Mouse (Mus musculus): ENCODE measurements around the gene Gpr171.
"Not testable (repeated sequence)": the region's sequence is repeated elsewhere in the genome, so short reads cannot be mapped to it uniquely, and the experiment has no call there.

The Gpr171 gene

DNA sequence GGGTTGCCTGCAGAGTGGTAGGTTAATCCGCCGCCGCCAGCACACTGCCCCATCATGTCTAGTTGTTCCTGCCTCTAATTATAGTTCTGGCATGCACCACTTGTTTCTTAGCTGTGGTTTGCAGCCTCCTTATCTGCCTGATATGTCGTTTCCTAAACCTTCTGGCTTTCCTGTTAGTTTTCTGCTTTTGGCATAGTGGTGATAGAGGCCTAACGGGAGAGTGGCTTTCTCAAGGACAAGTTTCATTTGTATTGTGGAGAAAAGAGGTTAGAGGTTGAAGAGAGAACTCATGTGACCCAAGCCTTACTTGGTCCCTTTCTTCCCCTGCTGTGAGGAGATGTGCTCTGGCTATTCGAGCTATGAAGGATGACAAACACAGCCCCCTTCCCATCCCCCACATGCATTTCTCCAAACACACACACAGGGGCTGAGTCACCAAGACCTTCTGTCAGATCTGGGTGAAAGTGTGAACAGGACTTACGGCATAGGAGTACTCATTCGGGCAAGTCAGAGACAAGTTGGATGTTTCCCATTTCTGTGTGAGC is 12.4 kb upstream of the Gpr171 start:
- in situ Hi-C loops (cut with MboI, MseI) = no loop called here

GRCm38 (mm10) chr3:59113291-59113690 is 11.7 kb upstream of the Gpr171 start:
- in situ Hi-C loops (cut with MboI, MseI) = not testable (repeated sequence)

DNA sequence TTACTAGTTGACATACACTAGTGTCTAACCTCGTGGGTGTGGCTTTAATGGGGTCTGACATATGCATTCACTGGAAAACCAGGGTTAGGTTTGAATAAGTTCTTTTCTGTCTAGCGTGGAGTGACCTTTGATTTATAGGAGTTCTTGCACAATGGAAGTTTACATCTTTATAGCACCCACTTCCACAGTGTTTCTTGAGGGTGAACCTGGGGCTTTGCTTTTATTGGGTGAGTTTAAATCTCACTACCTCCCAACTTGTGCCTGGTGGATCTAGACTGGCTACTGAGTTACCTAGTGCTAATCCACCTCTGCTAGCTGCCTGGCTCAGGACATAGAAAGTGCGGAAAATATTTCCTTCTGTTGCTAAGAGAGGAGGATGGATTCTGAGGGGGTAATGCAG is 10.3 kb upstream of the Gpr171 start:
- in situ Hi-C loops (cut with MboI, MseI) = no loop called here

GRCm38 (mm10) chr3:59109834-59110233 is 8.2 kb upstream of the Gpr171 start:
- in situ Hi-C loops (cut with MboI, MseI) = not testable (repeated sequence)

DNA sequence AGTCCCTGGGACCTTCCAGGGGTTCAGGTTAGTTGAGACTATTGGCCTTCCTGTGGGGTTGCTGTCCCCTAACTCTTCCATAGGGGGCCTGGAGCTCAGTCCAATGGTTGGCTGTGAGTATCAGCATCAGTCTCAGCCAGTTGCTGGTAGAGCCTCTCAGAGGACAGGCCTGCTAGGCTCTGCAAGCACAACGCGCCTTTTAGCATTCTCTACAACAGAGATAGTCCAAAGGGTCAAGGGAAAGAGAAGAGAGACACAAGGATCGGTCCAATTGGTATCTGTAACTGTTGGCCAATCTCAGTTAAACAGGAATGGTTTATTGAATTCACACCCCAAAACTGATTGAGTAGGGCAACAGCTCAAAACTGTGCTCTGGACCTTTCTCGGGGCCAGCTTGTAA is 5.8 kb upstream of the Gpr171 start:
- in situ Hi-C loops (cut with MboI, MseI) = no loop called here

GRCm38 (mm10) chr3:59104462-59104861 is 2.8 kb upstream of the Gpr171 start:
- in situ Hi-C loops (cut with MboI, MseI) = no loop called here

GRCm38 (mm10) chr3:59102146-59102545 is 525 bp upstream of the Gpr171 start:
- in situ Hi-C loops (cut with MboI, MseI) = no loop called here

GRCm38 (mm10) chr3:59098540-59098939 is 3.1 kb downstream of the Gpr171 start:
- in situ Hi-C loops (cut with MboI, MseI) = loop anchor here (25.0 kb wide), 2 partner anchors 1014 to 1389 kb away; no protein-coding TSS in a partner anchor

DNA sequence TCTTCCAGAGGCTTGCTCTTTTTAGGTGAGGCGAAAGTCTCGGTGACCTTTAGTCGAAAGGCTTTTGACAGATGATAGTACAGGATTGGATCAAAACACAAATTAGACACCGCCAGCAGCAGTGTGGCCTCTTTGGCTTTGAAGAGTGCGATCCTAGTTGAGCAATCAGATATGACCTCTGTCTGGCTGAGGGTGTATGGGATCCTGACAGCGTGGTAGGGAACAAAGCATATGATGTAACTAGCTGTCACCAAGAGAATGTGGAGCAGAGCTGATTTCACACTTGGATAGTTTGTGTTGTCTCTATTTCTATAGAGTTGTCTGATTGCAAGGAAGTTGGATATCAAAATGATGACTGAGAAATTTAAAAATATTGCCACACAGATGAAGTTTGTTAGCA is 4.2 kb downstream of the Gpr171 start:
- in situ Hi-C loops (cut with MboI, MseI) = loop anchor here (25.0 kb wide), 2 partner anchors 1015 to 1390 kb away; no protein-coding TSS in a partner anchor

DNA sequence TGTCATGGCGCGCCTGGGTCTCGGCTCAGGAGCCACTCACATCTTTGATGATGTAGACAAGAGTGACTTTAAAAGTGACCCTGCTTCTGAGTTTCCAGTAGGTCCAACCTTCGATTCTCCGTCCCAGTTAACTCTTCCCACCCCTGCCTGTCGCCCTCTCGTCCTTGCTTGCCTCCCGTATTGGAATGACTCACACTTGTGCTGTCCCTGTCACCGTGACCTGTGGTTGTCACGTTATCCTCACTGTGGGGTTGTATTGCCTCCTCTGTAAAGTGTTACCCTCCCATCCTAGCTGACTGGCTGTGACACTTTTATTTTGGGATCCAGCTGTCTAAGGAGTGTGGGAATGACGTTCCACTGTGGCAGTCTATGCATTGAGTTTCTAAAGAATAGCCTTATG is 8.9 kb downstream of the Gpr171 start:
- in situ Hi-C loops (cut with MboI, MseI) = loop anchor here (25.0 kb wide), 2 partner anchors 1020 to 1395 kb away; no protein-coding TSS in a partner anchor

GRCm38 (mm10) chr3:59080919-59081318 is 20.7 kb downstream of the Gpr171 start:
- in situ Hi-C loops (cut with MboI, MseI) = loop anchor here (5.0 to 25.0 kb wide), 3 partner anchors 126 to 1406 kb away; no protein-coding TSS in a partner anchor

- in situ Hi-C loops (cut with MboI, MseI) = loop anchor here (5.0 to 25.0 kb wide), 3 partner anchors 127 to 1407 kb away; no protein-coding TSS in a partner anchor
Observed at GRCm38 (mm10) chr3:59080293-59080916, 21.2 kb downstream of the Gpr171 start.

DNA sequence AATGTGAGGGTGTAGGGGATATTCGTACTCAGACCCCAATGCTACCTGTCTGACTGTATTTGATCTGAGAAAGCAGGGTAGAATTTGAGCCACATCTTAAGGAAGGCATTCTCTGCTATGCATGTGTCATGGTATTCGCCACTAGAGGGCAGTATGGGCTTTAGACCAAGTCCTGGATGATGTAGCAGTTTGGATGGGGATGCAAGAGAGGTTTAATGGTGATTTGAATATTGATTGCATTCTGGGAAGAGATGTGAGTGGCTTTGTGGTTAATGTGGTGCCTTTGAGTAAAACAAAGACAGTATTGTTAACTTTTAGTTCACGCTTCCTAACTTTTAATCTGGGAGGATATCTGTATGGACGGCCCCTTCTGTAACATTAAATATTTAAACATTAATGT is 22.3 kb downstream of the Gpr171 start:
- in situ Hi-C loops (cut with MboI, MseI) = loop anchor here (5.0 to 25.0 kb wide), 3 partner anchors 38 to 1408 kb away; no protein-coding TSS in a partner anchor

DNA sequence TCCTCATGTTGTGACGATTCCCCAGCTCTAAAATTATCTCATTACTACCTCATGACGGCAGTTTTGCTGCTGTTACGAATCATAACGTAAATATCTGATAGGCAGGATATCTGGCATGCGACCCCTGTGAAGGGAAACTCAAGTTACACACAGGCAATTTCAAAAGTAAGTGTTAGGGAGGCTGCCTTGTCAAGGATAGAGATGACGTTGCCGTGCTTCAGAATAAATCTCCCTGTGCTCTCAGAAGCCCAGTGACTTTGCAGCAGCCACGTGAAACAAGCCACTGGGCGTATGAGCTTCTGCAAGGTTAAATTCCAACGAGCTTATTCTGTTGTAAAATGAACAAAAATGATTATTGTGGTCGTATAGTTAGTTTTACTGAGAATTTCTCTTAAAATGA is 23.0 kb downstream of the Gpr171 start:
- in situ Hi-C loops (cut with MboI, MseI) = loop anchor here (5.0 to 25.0 kb wide), 3 partner anchors 39 to 1409 kb away; no protein-coding TSS in a partner anchor

- in situ Hi-C loops (cut with MboI, MseI) = loop anchor here (5.0 to 25.0 kb wide), 3 partner anchors 40 to 1410 kb away; no protein-coding TSS in a partner anchor
Observed at GRCm38 (mm10) chr3:59077278-59077677, 24.3 kb downstream of the Gpr171 start.

DNA sequence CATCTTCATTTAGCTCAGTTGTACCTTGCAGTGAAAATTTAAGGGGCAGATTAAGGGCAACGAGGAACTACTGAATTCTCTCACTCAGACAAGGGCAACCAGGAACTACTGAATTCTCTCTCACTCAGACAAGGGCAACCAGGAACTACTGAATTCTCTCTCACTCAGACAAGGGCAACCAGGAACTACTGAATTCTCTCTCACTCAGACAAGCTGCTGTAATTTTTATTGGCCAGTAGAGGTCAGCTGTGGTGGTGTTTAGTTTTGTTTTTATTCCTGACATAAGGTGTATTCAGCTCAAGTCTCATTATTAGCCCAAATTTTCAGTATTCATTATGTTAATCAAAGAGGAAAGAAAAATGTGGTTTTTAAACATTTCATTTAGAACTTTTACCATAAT is 32.5 kb downstream of the Gpr171 start:
- in situ Hi-C loops (cut with MboI, MseI) = loop anchor here (10.0 kb wide), 1 partner anchor 84 kb away; no protein-coding TSS in a partner anchor

- in situ Hi-C loops (cut with MboI, MseI) = loop anchor here (10.0 kb wide), 1 partner anchor 82 kb away; no protein-coding TSS in a partner anchor
Observed at GRCm38 (mm10) chr3:59066558-59067294, 34.9 kb downstream of the Gpr171 start.

GRCm38 (mm10) chr3:59065937-59066336 is 35.7 kb downstream of the Gpr171 start:
- in situ Hi-C loops (cut with MboI, MseI) = loop anchor here (10.0 kb wide), 1 partner anchor 81 kb away; no protein-coding TSS in a partner anchor

DNA sequence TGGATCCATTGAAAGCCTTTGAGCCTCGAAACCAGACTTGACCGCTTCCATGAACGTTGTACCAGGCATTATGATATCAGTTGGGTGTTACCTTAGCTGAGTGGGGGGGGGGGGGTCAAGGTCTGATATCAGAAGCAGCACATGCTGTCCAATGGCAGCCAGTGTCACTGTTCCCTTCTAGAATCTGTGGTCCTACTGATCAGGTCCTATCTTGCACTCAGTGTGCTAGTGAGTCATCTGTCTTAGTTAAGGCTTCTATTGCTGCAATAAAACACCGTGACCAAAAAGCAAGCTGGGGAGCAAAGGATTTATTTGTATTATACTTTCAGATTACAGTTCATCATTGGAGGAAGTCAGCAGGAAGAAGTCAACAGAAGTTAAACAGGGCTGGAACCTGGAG is 38.2 kb downstream of the Gpr171 start:
- in situ Hi-C loops (cut with MboI, MseI) = loop anchor here (10.0 kb wide), 1 partner anchor 79 kb away; no protein-coding TSS in a partner anchor

DNA sequence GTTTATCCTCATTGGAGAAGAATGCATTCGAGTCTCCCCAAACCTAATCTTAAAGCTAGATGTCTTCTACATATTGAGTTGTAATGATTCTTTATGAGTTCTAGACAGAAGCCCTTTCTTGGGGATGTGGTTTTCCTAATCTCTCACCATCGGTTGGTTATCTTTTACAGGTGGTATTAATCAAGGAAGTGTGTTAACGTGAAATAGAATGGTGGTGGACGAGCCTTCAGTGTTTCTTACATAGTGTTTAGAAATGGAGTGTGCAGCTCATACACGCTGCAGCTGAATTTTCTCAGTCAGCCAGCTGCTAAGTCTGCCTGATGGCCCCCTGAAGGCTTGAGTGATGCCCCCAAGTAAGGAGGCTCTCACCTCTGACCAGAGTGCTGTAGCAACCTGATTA is 39.5 kb downstream of the Gpr171 start:
- in situ Hi-C loops (cut with MboI, MseI) = loop anchor here (10.0 kb wide), 1 partner anchor 77 kb away; no protein-coding TSS in a partner anchor

DNA sequence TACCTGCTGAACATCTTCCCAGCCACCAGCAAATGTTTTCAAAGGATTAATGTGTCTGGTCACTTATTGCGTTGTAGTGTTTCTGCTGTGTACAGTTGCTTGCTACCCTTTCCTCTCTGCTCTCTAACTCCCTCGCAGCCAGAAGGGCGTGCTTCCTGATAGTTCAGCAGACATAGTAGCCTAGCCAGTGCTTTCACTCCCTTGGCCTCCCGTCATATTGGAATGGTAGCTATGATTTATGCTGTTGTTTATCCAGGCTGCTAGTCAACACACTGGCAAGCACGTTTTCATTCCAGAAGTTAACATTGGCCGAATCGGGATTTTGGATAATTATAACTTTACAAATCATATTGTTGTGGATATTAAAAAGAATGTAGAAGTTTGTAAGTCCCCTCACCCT is 41.5 kb downstream of the Gpr171 start:
- in situ Hi-C loops (cut with MboI, MseI) = loop anchor here (10.0 kb wide), 1 partner anchor 75 kb away; no protein-coding TSS in a partner anchor

- in situ Hi-C loops (cut with MboI, MseI) = no loop called here
Observed at GRCm38 (mm10) chr3:59059022-59059541, 42.5 kb downstream of the Gpr171 start.

Data from T-helper 2 cell (primary cell).